Comparison of ENCODE assay signal across 22 mouse cellular contexts in genomic region chr13:51850565-51850964, GRCm38 (mm10).
"Had no signal": no experiment of that assay in that cellular context is flagged by ENCODE, and none has a peak within 500 bp of the region (broad histone marks: within the 10 kb centered on the region; RNA-seq: fewer than 3 reads in every experiment).

No protein-coding gene starts in this region.

- H3K36me3 ChIP-seq: hindbrain, embryonic 12.5 days; intestine, embryonic 15.5 days; limb, embryonic 13.5 days; limb, embryonic 15.5 days; liver, embryonic 12.5 days had no signal

- DNase-seq: gastrocnemius, postnatal 14 days; gastrocnemius, postnatal 36 days; heart, adult 11 months; heart, adult 2 months; heart, postnatal 10 days; heart, postnatal 36 days; kidney, adult 18-20 months; kidney, adult 8-10 months; kidney, postnatal 10 days; kidney, postnatal 25 days; kidney, postnatal 4 days; left cerebral cortex, postnatal 4 days had no signal

- ATAC-seq: hindbrain, embryonic 16.5 days; inflammation-experienced regulatory T-cells, adult 6 months; intestine, embryonic 15.5 days; intestine, postnatal 0 days; liver, embryonic 12.5 days had no signal

- H3K9me3 ChIP-seq: hindbrain, embryonic 12.5 days; intestine, embryonic 15.5 days; limb, embryonic 13.5 days; limb, embryonic 15.5 days; liver, embryonic 12.5 days had no signal

- H3K4me3 ChIP-seq: heart, adult 2 months; hindbrain, embryonic 12.5 days; intestine, embryonic 15.5 days; layer of hippocampus, adult 2 months; limb, embryonic 13.5 days; limb, embryonic 15.5 days had no signal

- H3K27me3 ChIP-seq: intestine, embryonic 15.5 days; limb, embryonic 15.5 days had no signal

- H3K27ac ChIP-seq: heart, adult 2 months; hindbrain, embryonic 14.5 days; layer of hippocampus, adult 2 months; limb, embryonic 13.5 days; limb, embryonic 15.5 days had no signal

- H3K9ac ChIP-seq: hindbrain, embryonic 12.5 days; hindbrain, embryonic 14.5 days; intestine, embryonic 15.5 days; limb, embryonic 13.5 days; limb, embryonic 15.5 days had no signal

- H3K4me2 ChIP-seq: hindbrain, embryonic 14.5 days; intestine, embryonic 15.5 days; limb, embryonic 15.5 days had no signal
